ENCODE assay signal across 8 mouse cellular contexts in the genomic region with DNA sequence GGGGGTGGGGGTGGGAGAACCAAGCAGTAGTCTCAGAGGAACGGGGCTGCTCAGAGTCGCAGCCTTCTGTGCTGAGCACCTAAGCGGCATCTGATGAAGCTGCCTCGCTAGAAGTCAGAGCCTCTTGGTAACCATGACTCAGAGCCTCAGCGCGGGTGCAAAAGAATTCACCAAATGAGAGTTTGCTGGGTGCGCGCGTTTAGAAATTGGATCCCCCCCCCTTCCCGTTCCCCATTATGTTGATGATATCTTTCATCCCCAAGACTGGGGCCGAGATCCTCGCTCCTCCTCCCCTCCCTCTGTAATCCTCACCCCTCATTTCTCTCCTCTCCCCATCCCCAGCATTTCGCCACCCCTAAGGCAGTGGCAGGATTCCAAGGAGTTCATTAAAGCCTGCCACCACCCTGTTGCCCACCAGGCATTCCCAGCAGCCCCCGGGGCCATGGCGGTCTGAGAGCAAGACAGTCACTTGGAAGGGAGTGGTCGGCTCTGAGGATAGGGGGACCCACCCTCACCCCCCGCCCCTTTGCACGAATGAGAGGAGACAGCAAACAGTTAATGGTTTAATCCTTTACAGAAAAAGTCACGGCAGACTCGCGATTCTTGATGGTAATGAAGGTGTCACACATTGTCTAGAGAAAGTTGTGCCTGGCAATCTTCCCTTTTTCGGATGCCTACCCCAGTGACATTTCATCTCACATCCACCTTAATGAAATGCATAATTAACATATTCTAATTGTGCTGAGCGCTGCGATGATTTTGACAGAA.
DNase-seq lines count a peak whose midpoint lies in the region; ATAC-seq and TF ChIP-seq lines count a peak whose summit lies in the region.

No protein-coding gene starts in this region.

- peak overlapping the region; percentile 73 for H3K4me2 ChIP-seq in hindbrain, embryonic 16.5 days (ENCODE audit: low read length)
- peak overlapping the region; percentile 82 for H3K4me2 ChIP-seq in midbrain, embryonic 16.5 days (ENCODE audit: low read length)

- H3K36me3 ChIP-seq in heart, embryonic 10.5 days = no peaks in the 10 kb centered on the region
- H3K36me3 ChIP-seq in hindbrain, embryonic 16.5 days (ENCODE audit: control insufficient read depth, insufficient read depth, low read length) = no peaks in the 10 kb centered on the region
- H3K36me3 ChIP-seq in midbrain, embryonic 16.5 days (ENCODE audit: control insufficient read depth, insufficient read depth, low read length) = no peaks in the 10 kb centered on the region

- peak; percentile 74 for ATAC-seq in hindbrain, embryonic 16.5 days
- ATAC-seq in midbrain, embryonic 16.5 days = peak; percentile 69; the same call in 1 of the 2 replicates

- peak overlapping the region; percentile 49 for H3K9ac ChIP-seq in hindbrain, embryonic 16.5 days (ENCODE audit: low read depth, low read length)
- H3K9ac ChIP-seq in midbrain, embryonic 16.5 days (ENCODE audit: low read depth, low read length) = peak overlapping the region; percentile 59

- no peak for TF ChIP-seq CTCF in cortical plate, adult 2 months (IDR thresholded peaks at IDR 0.05; ENCODE audit: extremely low read depth, insufficient read depth, low read length)
- TF ChIP-seq CTCF in cerebellum, adult 2 months (IDR thresholded peaks at IDR 0.05; ENCODE audit: borderline replicate concordance, insufficient read depth, low read depth, low read length) = no peak

- whole genome bisulfite sequencing in heart, embryonic 10.5 days = 31% methylated on average over 24 of the region's 24 CpGs
- 7% methylated on average over 24 of the region's 24 CpGs for WGBS in hindbrain, embryonic 16.5 days
- 9% methylated on average over 24 of the region's 24 CpGs for WGBS in midbrain, embryonic 16.5 days
- under 1% methylated on average over 24 of the region's 24 CpGs for WGBS in cerebellum, adult 2 months

- H3K9me3 ChIP-seq in heart, embryonic 10.5 days = 0 out of 2 replicates have a peak, but pooled peaks cover 4% of the 10 kb centered on the region
- H3K9me3 ChIP-seq in hindbrain, embryonic 16.5 days (ENCODE audit: control insufficient read depth, low read length) = no peaks in the 10 kb centered on the region
- H3K9me3 ChIP-seq in midbrain, embryonic 16.5 days (replicated peaks; ENCODE audit: control insufficient read depth, low read length, poor library complexity, severe bottlenecking) = no peaks in the 10 kb centered on the region

- peak overlapping the region; percentile 45 for H3K4me3 ChIP-seq in heart, embryonic 10.5 days
- H3K4me3 ChIP-seq in cortical plate, adult 2 months (ENCODE audit: insufficient read depth, low read length) = peak overlapping the region; percentile 42
- H3K4me3 ChIP-seq in hindbrain, embryonic 16.5 days (ENCODE audit: low read length) = peak overlapping the region; percentile 34
- peak overlapping the region; percentile 33 for H3K4me3 ChIP-seq in midbrain, embryonic 16.5 days (ENCODE audit: low read depth, low read length)
- H3K4me3 ChIP-seq in cerebellum, adult 2 months (replicated peaks; ENCODE audit: insufficient read depth, low read depth, low read length) = no peak overlapping the region

- no peak for DNase-seq in heart, embryonic 10.5 days (ENCODE audit: low spot score)
- no peak for DNase-seq in heart, adult 9 months (ENCODE audit: low spot score in 2 of 2)
- no peak for DNase-seq in spleen, postnatal 10 days (ENCODE audit: low spot score in 2 of 2)
- no peak for DNase-seq in adrenal gland, postnatal 25 days
- no peak for DNase-seq in cerebellum, adult 2 months

- no peak for TF ChIP-seq POLR2A in cortical plate, adult 2 months (IDR thresholded peaks at IDR 0.05; ENCODE audit: extremely low read depth, insufficient read depth, low read length)
- TF ChIP-seq POLR2A in cerebellum, adult 2 months (IDR thresholded peaks at IDR 0.05; ENCODE audit: borderline replicate concordance, insufficient read depth, low read length) = no peak

- H3K27ac ChIP-seq in heart, embryonic 10.5 days = peak overlapping the region; percentile 36
- no peak overlapping the region for H3K27ac ChIP-seq in cortical plate, adult 2 months (ENCODE audit: insufficient read depth, low read length)
- H3K27ac ChIP-seq in hindbrain, embryonic 16.5 days (ENCODE audit: low read depth, low read length) = peak overlapping the region; percentile 13; the same call in 1 of the 2 replicates
- H3K27ac ChIP-seq in midbrain, embryonic 16.5 days (ENCODE audit: low read length) = peak overlapping the region; percentile 78
- H3K27ac ChIP-seq in cerebellum, adult 2 months (ENCODE audit: insufficient read depth, low read length) = no peak overlapping the region

- peaks cover 5% of the 10 kb centered on the region; the same call in 1 of the 2 replicates for H3K27me3 ChIP-seq in heart, embryonic 10.5 days (ENCODE audit: insufficient read depth, poor library complexity, severe bottlenecking)
- H3K27me3 ChIP-seq in hindbrain, embryonic 16.5 days (replicated peaks; ENCODE audit: control insufficient read depth, insufficient read depth, low read length) = no peaks in the 10 kb centered on the region; the same call in 1 of the 2 replicates
- H3K27me3 ChIP-seq in midbrain, embryonic 16.5 days (ENCODE audit: control insufficient read depth, insufficient read depth, low read depth, low read length) = no peaks in the 10 kb centered on the region
- no peaks in the 10 kb centered on the region; the same call in 1 of the 2 replicates for H3K27me3 ChIP-seq in cerebellum, adult 2 months (ENCODE audit: control insufficient read depth, insufficient read depth, low read length)

- H3K4me1 ChIP-seq in heart, embryonic 10.5 days = peaks cover 14% of the 10 kb centered on the region
- no peaks in the 10 kb centered on the region for H3K4me1 ChIP-seq in cortical plate, adult 2 months (ENCODE audit: control insufficient read depth, insufficient read depth, low read length)
- peaks cover 17% of the 10 kb centered on the region for H3K4me1 ChIP-seq in hindbrain, embryonic 16.5 days (ENCODE audit: control insufficient read depth, insufficient read depth, low read depth, low read length)
- H3K4me1 ChIP-seq in midbrain, embryonic 16.5 days (ENCODE audit: control insufficient read depth, insufficient read depth, low read length) = peaks cover 10% of the 10 kb centered on the region
- no peaks in the 10 kb centered on the region for H3K4me1 ChIP-seq in cerebellum, adult 2 months (ENCODE audit: control insufficient read depth, insufficient read depth, low read length)

Comparison
In these comparisons a context has a peak if more than half of its experiments do, and no peak if none do; other contexts are left out.
1. H3K27ac ChIP-seq: peak in heart, embryonic 10.5 days (single experiment), hindbrain, embryonic 16.5 days (single experiment) and midbrain, embryonic 16.5 days (single experiment); none in cortical plate, adult 2 months (single experiment) and cerebellum, adult 2 months (single experiment).